Mouse (Mus musculus): Measurements from ENCODE around the gene Gm20662. TPM values are rescaled to one million over a fixed set of nuclear protein-coding genes. Genes with fewer than 3 reads are reported as not detected.

The Gm20662 gene
- not detected for total RNA-seq (2021)
- long read RNA-seq, experiment 1, result 0 reads
- long read RNA-seq, experiment 2, result 0 reads

- no peak for DNase-seq
Measured at GRCm38 (mm10) chr9:107996049-107996448, at the start of gene Gm20662. Gene Gm20662 (plus strand): TSS chr9:107996349.

GRCm38 (mm10) chr9:107947241-107948194 lies 48.6 kb upstream of the Gm20662 start:
- peak; percentile 42 for DNase-seq

- no peak for DNase-seq
Measured at GRCm38 (mm10) chr9:107949184-107949921, 46.8 kb upstream of the Gm20662 start.

- DNase-seq, result no peak
Measured at GRCm38 (mm10) chr9:107949922-107950235, 46.3 kb upstream of the Gm20662 start, which contains the start of gene Traip. Gene Traip (plus strand): TSS chr9:107950136.

GRCm38 (mm10) chr9:107950460-107951355 lies 45.4 kb upstream of the Gm20662 start:
- peak; percentile 88 for DNase-seq

- no peak for DNase-seq
Measured at GRCm38 (mm10) chr9:107955613-107956289, 40.4 kb upstream of the Gm20662 start.

- DNase-seq, result no peak
Measured at GRCm38 (mm10) chr9:107957141-107957540, 39.0 kb upstream of the Gm20662 start.

- no peak for DNase-seq
Measured at GRCm38 (mm10) chr9:107959896-107960295, 36.3 kb upstream of the Gm20662 start.

GRCm38 (mm10) chr9:107960928-107961327 lies 35.2 kb upstream of the Gm20662 start:
- no peak for DNase-seq

- no peak for DNase-seq
Measured at GRCm38 (mm10) chr9:107961351-107961762, 34.8 kb upstream of the Gm20662 start.

- no peak for DNase-seq
Measured at GRCm38 (mm10) chr9:107961881-107962280, 34.3 kb upstream of the Gm20662 start.

GRCm38 (mm10) chr9:107962916-107963315 lies 33.2 kb upstream of the Gm20662 start:
- no peak for DNase-seq

GRCm38 (mm10) chr9:107963700-107964099 lies 32.4 kb upstream of the Gm20662 start:
- peak; percentile 77 for DNase-seq

GRCm38 (mm10) chr9:107964681-107965080 lies 31.5 kb upstream of the Gm20662 start:
- DNase-seq, result no peak

GRCm38 (mm10) chr9:107966676-107967075 lies 29.5 kb upstream of the Gm20662 start:
- no peak for DNase-seq

GRCm38 (mm10) chr9:107967437-107967836 lies 28.7 kb upstream of the Gm20662 start:
- no peak for DNase-seq

GRCm38 (mm10) chr9:107968531-107968930 lies 27.6 kb upstream of the Gm20662 start:
- no peak for DNase-seq

- DNase-seq, result no peak
Measured at GRCm38 (mm10) chr9:107970311-107970710, 25.8 kb upstream of the Gm20662 start.

- no peak for DNase-seq
Measured at GRCm38 (mm10) chr9:107971690-107972541, 24.2 kb upstream of the Gm20662 start.

GRCm38 (mm10) chr9:107974491-107975171 lies 21.5 kb upstream of the Gm20662 start:
- no peak for DNase-seq
